Mouse (Mus musculus): ENCODE measurements around the gene Crtam.

Crtam gene

GRCm38 (mm10) chr9:41004415-41004814 is at the start of gene Crtam:
Gene Crtam, minus strand, starts transcription at chr9:41004628.
- no peak for DNase-seq (ENCODE audit: low spot score)

- DNase-seq (ENCODE audit: low spot score): peak; percentile 24
Measured at GRCm38 (mm10) chr9:41054166-41054565, 49.7 kb upstream of the Crtam start.

GRCm38 (mm10) chr9:41053478-41053877 is 49.0 kb upstream of the Crtam start:
- DNase-seq (ENCODE audit: low spot score): no peak

- DNase-seq (ENCODE audit: low spot score): no peak
Measured at GRCm38 (mm10) chr9:41051080-41051932, 46.9 kb upstream of the Crtam start.

GRCm38 (mm10) chr9:41050331-41051079 is 46.1 kb upstream of the Crtam start:
- peak; percentile 31 for DNase-seq (ENCODE audit: low spot score)

GRCm38 (mm10) chr9:41049282-41049681 is 44.9 kb upstream of the Crtam start:
- DNase-seq (ENCODE audit: low spot score): no peak

- DNase-seq (ENCODE audit: low spot score): no peak
Measured at GRCm38 (mm10) chr9:41048820-41049219, 44.4 kb upstream of the Crtam start.

GRCm38 (mm10) chr9:41048216-41048615 is 43.8 kb upstream of the Crtam start:
- no peak for DNase-seq (ENCODE audit: low spot score)

GRCm38 (mm10) chr9:41047654-41048053 is 43.2 kb upstream of the Crtam start:
- no peak for DNase-seq (ENCODE audit: low spot score)

GRCm38 (mm10) chr9:41044626-41045025 is 40.2 kb upstream of the Crtam start:
- DNase-seq (ENCODE audit: low spot score): peak; percentile 57

GRCm38 (mm10) chr9:41043641-41044040 is 39.2 kb upstream of the Crtam start:
- no peak for DNase-seq (ENCODE audit: low spot score)

- no peak for DNase-seq (ENCODE audit: low spot score)
Measured at GRCm38 (mm10) chr9:41041404-41041803, 37.0 kb upstream of the Crtam start.

- DNase-seq (ENCODE audit: low spot score): no peak
Measured at GRCm38 (mm10) chr9:41038150-41038664, 33.8 kb upstream of the Crtam start.

GRCm38 (mm10) chr9:41031590-41032489 is 27.4 kb upstream of the Crtam start:
- no peak for DNase-seq (ENCODE audit: low spot score)

- no peak for DNase-seq (ENCODE audit: low spot score)
Measured at GRCm38 (mm10) chr9:41029827-41030226, 25.4 kb upstream of the Crtam start.

- DNase-seq (ENCODE audit: low spot score): no peak
Measured at GRCm38 (mm10) chr9:41028470-41028869, 24.0 kb upstream of the Crtam start.

GRCm38 (mm10) chr9:41021690-41022089 is 17.3 kb upstream of the Crtam start:
- no peak for DNase-seq (ENCODE audit: low spot score)

- DNase-seq (ENCODE audit: low spot score): no peak
Measured at GRCm38 (mm10) chr9:41020486-41020885, 16.1 kb upstream of the Crtam start.

GRCm38 (mm10) chr9:41014512-41014911 is 10.1 kb upstream of the Crtam start:
- DNase-seq (ENCODE audit: low spot score): no peak

- no peak for DNase-seq (ENCODE audit: low spot score)
Measured at GRCm38 (mm10) chr9:41012456-41012855, 8.0 kb upstream of the Crtam start.

- DNase-seq (ENCODE audit: low spot score): no peak
Measured at GRCm38 (mm10) chr9:41011512-41012436, 7.3 kb upstream of the Crtam start.

Measured in ovary, adult 18-20 months (tissue).